Mouse (Mus musculus): Measurements from ENCODE around the gene Pls1. TPM values are rescaled to one million over a fixed set of nuclear protein-coding genes. Genes with fewer than 3 reads are reported as not detected.

Gene Pls1
- polyA plus RNA-seq, 1 experiment from 2014 or later, result 5.8 TPM

DNA sequence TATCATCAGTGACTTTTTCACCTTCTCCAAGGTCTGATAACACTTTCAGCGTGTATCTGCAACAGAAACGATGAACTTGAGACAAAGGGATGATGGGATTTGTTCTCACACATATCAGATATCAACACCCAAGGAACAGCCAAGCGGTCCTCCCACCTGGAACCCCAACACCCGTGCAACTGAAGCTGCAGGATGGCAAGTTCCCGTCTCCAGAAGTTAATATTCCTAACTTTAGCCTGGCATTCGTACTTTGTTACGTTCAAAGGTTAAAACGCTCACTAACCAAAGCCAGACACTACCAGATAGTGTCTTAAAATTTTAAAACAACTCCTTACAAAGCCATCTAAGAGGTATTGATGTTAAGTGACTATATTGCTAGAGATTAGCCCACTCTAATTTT is 83.7 kb downstream of the Pls1 start:
- H3K9ac ChIP-seq (ENCODE audit: low read length), result no peak overlapping the region
- no peak for ATAC-seq (ENCODE audit: insufficient read depth, low FRiP score, low TSS enrichment)
- H3K4me2 ChIP-seq (ENCODE audit: low read depth), result no peak overlapping the region
- H3K27ac ChIP-seq (ENCODE audit: low read depth, low read length), result no peak overlapping the region
- DNase-seq (ENCODE audit: low spot score), result no peak
- no peaks in the 10 kb centered on the region for H3K4me1 ChIP-seq (ENCODE audit: control insufficient read depth, insufficient read depth, low read length)
- H3K36me3 ChIP-seq (ENCODE audit: control insufficient read depth, insufficient read depth, low read length), result no peaks in the 10 kb centered on the region
- no peaks in the 10 kb centered on the region for H3K27me3 ChIP-seq (ENCODE audit: control insufficient read depth, insufficient read depth, low read length)
- no peaks in the 10 kb centered on the region for H3K9me3 ChIP-seq (ENCODE audit: control insufficient read depth, low read length)
- WGBS, result 92% methylated on average over 8 of the region's 8 CpGs
- no peak overlapping the region for H3K4me3 ChIP-seq (ENCODE audit: low read depth, low read length)

- no peak for ATAC-seq (ENCODE audit: insufficient read depth, low FRiP score, low TSS enrichment)
- no peak for DNase-seq (ENCODE audit: low spot score)
- H3K9ac ChIP-seq (ENCODE audit: low read length), result no peak overlapping the region
Measured at GRCm38 (mm10) chr9:95750746-95751145, 94.4 kb downstream of the Pls1 start.

DNA sequence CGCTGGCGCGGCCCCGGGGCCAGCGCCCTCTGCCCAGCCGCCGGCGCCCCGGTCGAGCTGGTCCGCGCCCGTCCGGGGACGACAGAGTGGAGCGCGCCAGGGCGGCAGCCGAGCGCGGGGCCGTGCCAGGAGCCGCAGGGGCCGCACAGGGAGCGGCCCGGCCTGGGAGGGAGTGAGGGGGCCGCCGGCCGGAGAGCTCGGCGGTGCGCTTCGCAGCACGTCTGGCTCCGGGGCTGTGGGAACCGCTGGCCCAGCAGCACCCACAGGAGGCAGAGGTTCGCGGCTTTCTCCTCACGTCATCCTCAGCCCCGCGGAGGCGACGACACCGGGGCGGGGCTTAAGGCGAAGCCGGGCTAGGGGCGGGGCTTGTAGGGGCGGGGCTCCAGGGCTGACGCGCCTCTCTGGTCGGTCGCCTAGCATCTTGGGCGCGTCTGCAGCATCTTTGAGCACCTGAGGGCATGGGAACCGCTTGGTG is 95.0 kb downstream of the Pls1 start, which contains the start of gene Trpc1:
Trpc1 (minus strand) TSS at position 339 of the 475 bp plus-strand sequence.
- Histone ChIP-seq H3K4me2 (ENCODE audit: low read depth) (peak within 1 kb of the TSS; percentile 88), H3K27ac (ENCODE audit: low read depth, low read length) (0 out of 2 replicates have a peak within 1 kb of the TSS, but pooled peaks have one; percentile 49), H3K36me3 (ENCODE audit: control insufficient read depth, insufficient read depth, low read length) (no peaks in the 10 kb centered on the region), H3K4me3 (ENCODE audit: low read depth, low read length) (peak within 1 kb of the TSS; percentile 89), H3K9me3 (ENCODE audit: control insufficient read depth, low read length) (no peaks in the 10 kb centered on the region), H3K27me3 (ENCODE audit: control insufficient read depth, insufficient read depth, low read length) (peaks cover 8% of the 10 kb centered on the region; the same call in 1 of the 2 replicates), H3K9ac (ENCODE audit: low read length) (peak within 1 kb of the TSS; percentile 79), H3K4me1 (ENCODE audit: control insufficient read depth, insufficient read depth, low read length) (peaks cover 7% of the 10 kb centered on the region)
- 0% methylated on average over 31 of the region's 56 CpGs for WGBS
- DNase-seq (ENCODE audit: low spot score), result peak; percentile 91
- ATAC-seq (ENCODE audit: insufficient read depth, low FRiP score, low TSS enrichment), result peak; percentile 98

More at GRCm38 (mm10) chr9:95750746-95751145, 94.4 kb downstream of the Pls1 start:
- no peak overlapping the region for H3K4me3 ChIP-seq (ENCODE audit: low read depth, low read length)
- no peak overlapping the region for H3K27ac ChIP-seq (ENCODE audit: low read depth, low read length)
- H3K36me3 ChIP-seq (ENCODE audit: control insufficient read depth, insufficient read depth, low read length), result no peaks in the 10 kb centered on the region
- peak overlapping the region; percentile 88; the same call in 1 of the 2 replicates for H3K4me2 ChIP-seq (ENCODE audit: low read depth)
- H3K9me3 ChIP-seq (ENCODE audit: control insufficient read depth, low read length), result no peaks in the 10 kb centered on the region
- WGBS, result 46% methylated on average over 9 of the region's 9 CpGs
- peaks cover 7% of the 10 kb centered on the region for H3K4me1 ChIP-seq (ENCODE audit: control insufficient read depth, insufficient read depth, low read length)
- peaks cover 8% of the 10 kb centered on the region; the same call in 1 of the 2 replicates for H3K27me3 ChIP-seq (ENCODE audit: control insufficient read depth, insufficient read depth, low read length)

GRCm38 (mm10) chr9:95749461-95749928 is 95.6 kb downstream of the Pls1 start:
- Histone ChIP-seq H3K4me2 (ENCODE audit: low read depth) (peak overlapping the region; percentile 88), H3K4me3 (ENCODE audit: low read depth, low read length) (peak overlapping the region; percentile 89), H3K9ac (ENCODE audit: low read length) (peak overlapping the region; percentile 79), H3K4me1 (ENCODE audit: control insufficient read depth, insufficient read depth, low read length) (peaks cover 7% of the 10 kb centered on the region), H3K27me3 (ENCODE audit: control insufficient read depth, insufficient read depth, low read length) (peaks cover 8% of the 10 kb centered on the region; the same call in 1 of the 2 replicates), H3K36me3 (ENCODE audit: control insufficient read depth, insufficient read depth, low read length) (no peaks in the 10 kb centered on the region), H3K9me3 (ENCODE audit: control insufficient read depth, low read length) (no peaks in the 10 kb centered on the region), H3K27ac (ENCODE audit: low read depth, low read length) (no peak overlapping the region)
- peak; percentile 59 for DNase-seq (ENCODE audit: low spot score)
- ATAC-seq (ENCODE audit: insufficient read depth, low FRiP score, low TSS enrichment), result peak; percentile 69
- 2% methylated on average over 30 of the region's 34 CpGs for WGBS

DNA sequence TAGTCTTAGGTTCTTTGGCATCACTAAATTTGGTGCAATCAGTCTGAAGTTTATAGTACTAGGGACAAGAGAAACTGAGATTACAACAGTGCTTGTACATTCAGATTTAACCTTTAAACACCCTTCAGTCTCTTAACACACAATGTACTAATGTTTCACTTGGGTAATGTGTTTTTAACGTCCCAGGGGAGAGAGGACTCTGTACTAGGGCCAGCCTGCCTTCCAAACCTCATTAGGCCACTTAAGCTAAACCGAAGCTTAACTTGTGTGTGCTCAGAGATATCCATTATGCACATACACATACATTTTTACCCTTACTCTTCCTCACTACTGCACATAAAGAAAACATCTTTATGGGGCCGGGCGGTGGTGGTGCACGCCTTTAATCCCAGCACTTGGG is 97.8 kb downstream of the Pls1 start:
- Histone ChIP-seq H3K36me3 (ENCODE audit: control insufficient read depth, insufficient read depth, low read length) (no peaks in the 10 kb centered on the region), H3K4me1 (ENCODE audit: control insufficient read depth, insufficient read depth, low read length) (peaks cover 7% of the 10 kb centered on the region), H3K4me2 (ENCODE audit: low read depth) (no peak overlapping the region), H3K27ac (ENCODE audit: low read depth, low read length) (no peak overlapping the region), H3K9me3 (ENCODE audit: control insufficient read depth, low read length) (no peaks in the 10 kb centered on the region), H3K9ac (ENCODE audit: low read length) (no peak overlapping the region), H3K4me3 (ENCODE audit: low read depth, low read length) (no peak overlapping the region), H3K27me3 (ENCODE audit: control insufficient read depth, insufficient read depth, low read length) (peaks cover 8% of the 10 kb centered on the region; the same call in 1 of the 2 replicates)
- whole genome bisulfite sequencing, result 87% methylated on average over 5 of the region's 5 CpGs
- ATAC-seq (ENCODE audit: insufficient read depth, low FRiP score, low TSS enrichment) (no peak), DNase-seq (ENCODE audit: low spot score) (no peak)

GRCm38 (mm10) chr9:95744845-95745613 is 100.1 kb downstream of the Pls1 start:
- 64% methylated on average over 7 of the region's 7 CpGs for WGBS

DNA sequence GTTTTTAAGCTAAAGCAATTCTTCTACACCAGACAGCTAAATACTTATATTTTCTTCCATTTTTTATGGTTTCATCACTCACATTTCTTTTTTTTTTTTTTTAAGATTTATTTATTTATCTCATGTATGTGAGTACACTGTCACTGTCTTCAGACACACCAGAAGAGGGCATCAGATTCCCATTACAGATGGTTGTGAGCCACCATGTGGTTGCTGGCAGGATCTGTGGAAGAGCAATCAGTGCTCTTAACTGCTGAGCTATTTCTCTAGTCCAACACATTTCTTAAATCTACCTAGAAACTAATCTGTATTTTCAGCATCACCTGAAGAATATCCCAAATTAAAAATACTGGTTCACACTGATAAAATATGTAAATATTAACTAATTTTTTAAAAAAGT is 108.9 kb downstream of the Pls1 start:
- ATAC-seq (ENCODE audit: insufficient read depth, low FRiP score, low TSS enrichment) (no peak), DNase-seq (ENCODE audit: low spot score) (no peak)
- no peaks in the 10 kb centered on the region for H3K27me3 ChIP-seq (ENCODE audit: control insufficient read depth, insufficient read depth, low read length)
- H3K4me2 ChIP-seq (ENCODE audit: low read depth), result no peak overlapping the region
- no peaks in the 10 kb centered on the region for H3K4me1 ChIP-seq (ENCODE audit: control insufficient read depth, insufficient read depth, low read length)
- H3K4me3 ChIP-seq (ENCODE audit: low read depth, low read length), result no peak overlapping the region
- H3K9me3 ChIP-seq (ENCODE audit: control insufficient read depth, low read length), result no peaks in the 10 kb centered on the region
- H3K36me3 ChIP-seq (ENCODE audit: control insufficient read depth, insufficient read depth, low read length), result no peaks in the 10 kb centered on the region
- H3K9ac ChIP-seq (ENCODE audit: low read length), result no peak overlapping the region
- no peak overlapping the region for H3K27ac ChIP-seq (ENCODE audit: low read depth, low read length)

More at GRCm38 (mm10) chr9:95744845-95745613, 100.1 kb downstream of the Pls1 start:
- ATAC-seq (ENCODE audit: insufficient read depth, low FRiP score, low TSS enrichment) (no peak), DNase-seq (ENCODE audit: low spot score) (no peak)
- no peak overlapping the region for H3K9ac ChIP-seq (ENCODE audit: low read length)
- no peak overlapping the region for H3K27ac ChIP-seq (ENCODE audit: low read depth, low read length)
- no peaks in the 10 kb centered on the region for H3K36me3 ChIP-seq (ENCODE audit: control insufficient read depth, insufficient read depth, low read length)
- H3K4me1 ChIP-seq (ENCODE audit: control insufficient read depth, insufficient read depth, low read length), result peaks cover 7% of the 10 kb centered on the region
- H3K4me2 ChIP-seq (ENCODE audit: low read depth), result no peak overlapping the region
- no peak overlapping the region for H3K4me3 ChIP-seq (ENCODE audit: low read depth, low read length)
- peaks cover 6% of the 10 kb centered on the region; the same call in 1 of the 2 replicates for H3K27me3 ChIP-seq (ENCODE audit: control insufficient read depth, insufficient read depth, low read length)
- no peaks in the 10 kb centered on the region for H3K9me3 ChIP-seq (ENCODE audit: control insufficient read depth, low read length)

GRCm38 (mm10) chr9:95712574-95712973 is 132.5 kb downstream of the Pls1 start:
- Histone ChIP-seq H3K27ac (ENCODE audit: low read depth, low read length) (no peak overlapping the region), H3K4me2 (ENCODE audit: low read depth) (no peak overlapping the region), H3K4me1 (ENCODE audit: control insufficient read depth, insufficient read depth, low read length) (no peaks in the 10 kb centered on the region), H3K36me3 (ENCODE audit: control insufficient read depth, insufficient read depth, low read length) (no peaks in the 10 kb centered on the region), H3K9ac (ENCODE audit: low read length) (no peak overlapping the region), H3K4me3 (ENCODE audit: low read depth, low read length) (no peak overlapping the region), H3K27me3 (ENCODE audit: control insufficient read depth, insufficient read depth, low read length) (no peaks in the 10 kb centered on the region), H3K9me3 (ENCODE audit: control insufficient read depth, low read length) (no peaks in the 10 kb centered on the region)
- DNase-seq (ENCODE audit: low spot score) (no peak), ATAC-seq (ENCODE audit: insufficient read depth, low FRiP score, low TSS enrichment) (no peak)
- WGBS, result 37% methylated on average over 8 of the region's 8 CpGs

GRCm38 (mm10) chr9:95708943-95709342 is 136.2 kb downstream of the Pls1 start:
- no peak overlapping the region for H3K27ac ChIP-seq (ENCODE audit: low read depth, low read length)
- H3K4me1 ChIP-seq (ENCODE audit: control insufficient read depth, insufficient read depth, low read length), result no peaks in the 10 kb centered on the region
- H3K9ac ChIP-seq (ENCODE audit: low read length), result no peak overlapping the region
- no peaks in the 10 kb centered on the region for H3K9me3 ChIP-seq (ENCODE audit: control insufficient read depth, low read length)
- H3K4me2 ChIP-seq (ENCODE audit: low read depth), result no peak overlapping the region
- DNase-seq (ENCODE audit: low spot score) (no peak), ATAC-seq (ENCODE audit: insufficient read depth, low FRiP score, low TSS enrichment) (no peak)
- H3K27me3 ChIP-seq (ENCODE audit: control insufficient read depth, insufficient read depth, low read length), result no peaks in the 10 kb centered on the region
- no peaks in the 10 kb centered on the region for H3K36me3 ChIP-seq (ENCODE audit: control insufficient read depth, insufficient read depth, low read length)
- no peak overlapping the region for H3K4me3 ChIP-seq (ENCODE audit: low read depth, low read length)

Measured in neural tube, embryonic 11.5 days (tissue).